Mouse (Mus musculus): ENCODE data around the gene Bola1. TPM values are rescaled to one million over a fixed set of nuclear protein-coding genes. Genes with fewer than 3 reads are reported as not detected.

The Bola1 gene
- polyA plus RNA-seq, 1 experiment, result 38.3 TPM

GRCm38 (mm10) chr3:96168466-96169158 lies 50.9 kb downstream of the Bola1 start:
- peaks cover 3% of the 10 kb centered on the region for H3K36me3 ChIP-seq (ENCODE audit: control insufficient read depth, insufficient read depth, low read length)
- no peaks in the 10 kb centered on the region; the same call in none of the 2 replicates for H3K4me1 ChIP-seq (ENCODE audit: control insufficient read depth, insufficient read depth, low read length)
- H3K27ac ChIP-seq (ENCODE audit: control insufficient read depth, insufficient read depth, low read depth, low read length), result no peak overlapping the region
- no peaks in the 10 kb centered on the region for H3K27me3 ChIP-seq (ENCODE audit: control insufficient read depth, insufficient read depth, low read length)
- no peak for TF ChIP-seq CTCF (IDR thresholded peaks at IDR 0.05; ENCODE audit: control insufficient read depth, insufficient read depth, insufficient replicate concordance, low read depth, low read length)
- TF ChIP-seq POLR2A (IDR thresholded peaks at IDR 0.05; ENCODE audit: control insufficient read depth, low read depth, low read length), result no peak
- H3K4me3 ChIP-seq (ENCODE audit: control insufficient read depth, low read depth, low read length), result no peak overlapping the region

GRCm38 (mm10) chr3:96163040-96163439 lies 56.5 kb downstream of the Bola1 start:
- no peaks in the 10 kb centered on the region for H3K36me3 ChIP-seq (ENCODE audit: control insufficient read depth, insufficient read depth, low read length)
- H3K4me3 ChIP-seq (ENCODE audit: control insufficient read depth, low read depth, low read length), result no peak overlapping the region
- TF ChIP-seq POLR2A (IDR thresholded peaks at IDR 0.05; ENCODE audit: control insufficient read depth, low read depth, low read length) (no peak), CTCF (IDR thresholded peaks at IDR 0.05; ENCODE audit: control insufficient read depth, insufficient read depth, insufficient replicate concordance, low read depth, low read length) (no peak)
- H3K27me3 ChIP-seq (ENCODE audit: control insufficient read depth, insufficient read depth, low read length), result no peaks in the 10 kb centered on the region
- H3K4me1 ChIP-seq (ENCODE audit: control insufficient read depth, insufficient read depth, low read length), result peaks cover 6% of the 10 kb centered on the region
- H3K27ac ChIP-seq (ENCODE audit: control insufficient read depth, insufficient read depth, low read depth, low read length), result no peak overlapping the region

GRCm38 (mm10) chr3:96161869-96162840 lies 57.4 kb downstream of the Bola1 start, which contains the start of gene Mtmr11:
Gene Mtmr11 (plus strand): TSS chr3:96162004.
- H3K27me3 ChIP-seq (ENCODE audit: control insufficient read depth, insufficient read depth, low read length), result no peaks in the 10 kb centered on the region
- no peak for TF ChIP-seq POLR2A (IDR thresholded peaks at IDR 0.05; ENCODE audit: control insufficient read depth, low read depth, low read length)
- no peak for TF ChIP-seq CTCF (IDR thresholded peaks at IDR 0.05; ENCODE audit: control insufficient read depth, insufficient read depth, insufficient replicate concordance, low read depth, low read length)
- H3K27ac ChIP-seq (ENCODE audit: control insufficient read depth, insufficient read depth, low read depth, low read length), result peak within 1 kb of the TSS; percentile 28
- H3K4me1 ChIP-seq (ENCODE audit: control insufficient read depth, insufficient read depth, low read length), result peaks cover 6% of the 10 kb centered on the region
- H3K36me3 ChIP-seq (ENCODE audit: control insufficient read depth, insufficient read depth, low read length), result no peaks in the 10 kb centered on the region
- H3K4me3 ChIP-seq (ENCODE audit: control insufficient read depth, low read depth, low read length), result peak within 1 kb of the TSS; percentile 62

- H3K27ac ChIP-seq (ENCODE audit: control insufficient read depth, insufficient read depth, low read depth, low read length), result peak overlapping the region; percentile 28
- H3K27me3 ChIP-seq (ENCODE audit: control insufficient read depth, insufficient read depth, low read length), result no peaks in the 10 kb centered on the region
- no peak for TF ChIP-seq CTCF (IDR thresholded peaks at IDR 0.05; ENCODE audit: control insufficient read depth, insufficient read depth, insufficient replicate concordance, low read depth, low read length)
- no peak for TF ChIP-seq POLR2A (IDR thresholded peaks at IDR 0.05; ENCODE audit: control insufficient read depth, low read depth, low read length)
- peak overlapping the region; percentile 38 for H3K4me3 ChIP-seq (ENCODE audit: control insufficient read depth, low read depth, low read length)
- H3K4me1 ChIP-seq (ENCODE audit: control insufficient read depth, insufficient read depth, low read length), result peaks cover 6% of the 10 kb centered on the region
- H3K36me3 ChIP-seq (ENCODE audit: control insufficient read depth, insufficient read depth, low read length), result no peaks in the 10 kb centered on the region
These were observed 58.5 kb downstream of the Bola1 start for GRCm38 (mm10) chr3:96160803-96161516.

- H3K27me3 ChIP-seq (ENCODE audit: control insufficient read depth, insufficient read depth, low read length), result no peaks in the 10 kb centered on the region
- peak overlapping the region; percentile 10; the same call in 1 of the 2 replicates for H3K27ac ChIP-seq (ENCODE audit: control insufficient read depth, insufficient read depth, low read depth, low read length)
- no peak overlapping the region for H3K4me3 ChIP-seq (ENCODE audit: control insufficient read depth, low read depth, low read length)
- peaks cover 6% of the 10 kb centered on the region for H3K4me1 ChIP-seq (ENCODE audit: control insufficient read depth, insufficient read depth, low read length)
- H3K36me3 ChIP-seq (ENCODE audit: control insufficient read depth, insufficient read depth, low read length), result no peaks in the 10 kb centered on the region
- TF ChIP-seq CTCF (IDR thresholded peaks at IDR 0.05; ENCODE audit: control insufficient read depth, insufficient read depth, insufficient replicate concordance, low read depth, low read length) (no peak), POLR2A (IDR thresholded peaks at IDR 0.05; ENCODE audit: control insufficient read depth, low read depth, low read length) (no peak)
These were observed 59.2 kb downstream of the Bola1 start for GRCm38 (mm10) chr3:96160222-96160802.

- no peak overlapping the region for H3K4me3 ChIP-seq (ENCODE audit: control insufficient read depth, low read depth, low read length)
- H3K36me3 ChIP-seq (ENCODE audit: control insufficient read depth, insufficient read depth, low read length), result no peaks in the 10 kb centered on the region
- TF ChIP-seq CTCF (IDR thresholded peaks at IDR 0.05; ENCODE audit: control insufficient read depth, insufficient read depth, insufficient replicate concordance, low read depth, low read length), result no peak
- TF ChIP-seq POLR2A (IDR thresholded peaks at IDR 0.05; ENCODE audit: control insufficient read depth, low read depth, low read length), result no peak
- peaks cover 6% of the 10 kb centered on the region for H3K4me1 ChIP-seq (ENCODE audit: control insufficient read depth, insufficient read depth, low read length)
- no peaks in the 10 kb centered on the region for H3K27me3 ChIP-seq (ENCODE audit: control insufficient read depth, insufficient read depth, low read length)
- no peak overlapping the region for H3K27ac ChIP-seq (ENCODE audit: control insufficient read depth, insufficient read depth, low read depth, low read length)
These were observed 59.7 kb downstream of the Bola1 start for GRCm38 (mm10) chr3:96159820-96160219.

All from testis, adult 2 months (tissue).